Mouse (Mus musculus): Measurements from ENCODE around the gene 1810024B03Rik. TPM values are rescaled to one million over a fixed set of nuclear protein-coding genes. Genes with fewer than 3 reads are reported as not detected.
"Not testable (repeated sequence)": the region's sequence is repeated elsewhere in the genome, so short reads cannot be mapped to it uniquely, and the experiment has no call there.

1810024B03Rik gene
- total RNA-seq (2021), result under 1 TPM; 0.74 to 0.97 TPM
- long read RNA-seq, experiment 1, result 0 reads
- long read RNA-seq, experiment 2, partial matches to known transcripts, result 0 of 2 reads
- long read RNA-seq, experiment 2, other reads (novel, unspliced or antisense), result 0 of 2 reads

- DNase-seq (ENCODE audit: low spot score in 2 of 2), result peak; percentile 91 to 97
These were observed at the start of gene 1810024B03Rik, which contains the start of gene Snrnp200 for GRCm38 (mm10) chr2:127207547-127208451. Gene 1810024B03Rik, minus strand, starts transcription at chr2:127208280. Gene Snrnp200, plus strand, starts transcription at chr2:127208386.

GRCm38 (mm10) chr2:127255294-127255693 is 47.2 kb upstream of the 1810024B03Rik start:
- no peak for DNase-seq (ENCODE audit: low spot score in 2 of 2)

GRCm38 (mm10) chr2:127254604-127255134 is 46.6 kb upstream of the 1810024B03Rik start:
- no peak for DNase-seq (ENCODE audit: low spot score in 2 of 2)

GRCm38 (mm10) chr2:127252787-127253186 is 44.7 kb upstream of the 1810024B03Rik start:
- DNase-seq (ENCODE audit: low spot score in 2 of 2), result no peak

DNA sequence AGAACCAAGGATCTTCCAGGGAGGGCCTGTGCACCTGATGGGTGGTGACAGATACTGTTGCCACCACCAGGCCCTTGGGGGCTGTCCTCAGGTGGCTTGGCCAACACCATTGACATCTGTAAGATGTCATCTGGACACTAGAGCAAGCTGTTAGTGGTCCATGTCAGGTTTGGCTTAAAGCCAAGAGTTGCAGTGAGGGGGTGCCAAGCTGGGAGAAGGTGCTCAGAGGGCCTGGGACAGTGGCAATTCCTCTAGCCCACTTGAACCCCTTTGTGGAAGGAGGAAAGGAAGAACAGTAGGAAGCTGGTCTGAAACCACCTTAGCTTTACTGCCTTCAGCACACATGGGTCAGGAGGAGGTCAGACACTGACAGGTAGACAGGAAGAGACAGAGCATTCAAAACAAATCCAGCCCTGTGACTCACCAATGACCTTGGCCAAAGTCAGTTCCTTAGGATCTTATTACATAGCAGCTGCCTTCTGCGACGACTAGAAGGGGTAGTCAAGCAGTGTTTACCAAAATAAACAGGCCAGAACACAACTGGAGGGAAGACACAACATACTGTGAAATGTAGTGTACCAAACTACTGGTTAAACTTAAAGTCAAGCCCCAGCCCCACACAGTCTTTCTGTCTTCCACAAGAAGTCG is 43.9 kb upstream of the 1810024B03Rik start:
- DNase-seq (ENCODE audit: low spot score in 2 of 2), result no peak

DNA sequence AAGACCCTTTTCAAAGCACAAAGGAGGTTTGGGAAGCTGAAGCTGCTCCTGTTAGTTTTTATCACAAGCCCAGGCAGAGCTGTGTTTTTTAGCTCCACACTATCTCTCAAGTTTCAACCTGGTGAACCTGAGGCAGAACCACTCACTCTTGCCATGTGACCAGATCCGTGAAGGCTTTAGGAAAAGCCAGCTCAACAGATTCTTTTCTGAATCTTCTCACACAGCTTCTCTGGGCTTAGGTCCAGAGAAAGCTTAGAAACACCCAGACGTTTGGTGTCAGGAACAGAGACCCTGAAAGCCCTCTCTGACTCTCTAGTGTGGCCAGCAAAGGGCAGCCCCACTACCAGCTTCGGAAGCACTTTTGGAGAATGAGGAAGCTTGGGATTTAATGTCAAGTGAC is 43.4 kb upstream of the 1810024B03Rik start:
- DNase-seq (ENCODE audit: low spot score in 2 of 2), result no peak

- no peak for DNase-seq (ENCODE audit: low spot score in 2 of 2)
These were observed 42.4 kb upstream of the 1810024B03Rik start for GRCm38 (mm10) chr2:127250291-127251008.

- peak; percentile 42 to 50 for DNase-seq (ENCODE audit: low spot score in 2 of 2)
These were observed 40.4 kb upstream of the 1810024B03Rik start for GRCm38 (mm10) chr2:127248334-127249004.

DNA sequence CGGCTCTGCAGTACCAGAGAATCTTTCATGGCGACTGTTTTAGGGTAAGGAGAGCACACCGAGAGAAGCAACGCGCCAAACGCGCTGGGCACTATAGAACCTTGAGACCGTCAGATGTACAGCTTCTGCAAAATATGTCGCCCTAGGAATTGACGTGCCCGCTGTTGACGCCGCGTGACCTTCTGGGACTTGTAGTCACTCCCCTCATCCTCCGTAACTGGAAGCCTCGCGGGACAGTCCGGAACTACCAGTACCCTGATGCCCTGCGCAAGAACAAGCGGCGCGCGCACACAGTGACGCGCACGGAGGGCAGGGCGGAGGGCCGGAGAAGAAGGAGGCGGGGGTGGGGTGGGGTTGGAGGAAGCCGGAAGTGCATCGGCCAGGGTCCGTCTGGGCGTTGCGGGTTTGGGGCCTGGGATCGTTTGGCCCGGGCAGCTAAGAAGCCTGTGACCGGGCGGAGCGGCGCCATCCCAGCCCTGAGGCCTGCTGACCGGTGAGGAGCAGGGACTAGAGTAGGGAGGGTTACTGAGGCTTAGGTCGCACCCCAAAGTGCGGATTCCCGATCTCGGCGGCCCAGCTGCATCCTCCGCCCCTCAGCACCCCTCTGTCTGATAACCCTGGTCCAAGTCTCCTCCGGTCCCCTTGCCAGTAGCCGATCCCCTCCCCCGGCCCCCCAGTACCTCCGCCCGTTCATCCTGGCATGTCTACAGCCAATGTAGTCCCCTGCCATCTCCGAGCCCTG is 39.7 kb upstream of the 1810024B03Rik start, which contains the start of the genes Ciao1 and Tmem127:
TSS of gene Ciao1 (minus strand) at position 225 of the 742 bp plus-strand sequence.
TSS of gene Tmem127 (plus strand) at position 317 of the 742 bp plus-strand sequence.
- peak; percentile 95 to 98 for DNase-seq (ENCODE audit: low spot score in 2 of 2)

GRCm38 (mm10) chr2:127240065-127240464 is 32.0 kb upstream of the 1810024B03Rik start:
- DNase-seq (ENCODE audit: low spot score in 2 of 2), result no peak

GRCm38 (mm10) chr2:127237897-127238610 is 30.0 kb upstream of the 1810024B03Rik start:
- no peak for DNase-seq (ENCODE audit: low spot score in 2 of 2)

DNA sequence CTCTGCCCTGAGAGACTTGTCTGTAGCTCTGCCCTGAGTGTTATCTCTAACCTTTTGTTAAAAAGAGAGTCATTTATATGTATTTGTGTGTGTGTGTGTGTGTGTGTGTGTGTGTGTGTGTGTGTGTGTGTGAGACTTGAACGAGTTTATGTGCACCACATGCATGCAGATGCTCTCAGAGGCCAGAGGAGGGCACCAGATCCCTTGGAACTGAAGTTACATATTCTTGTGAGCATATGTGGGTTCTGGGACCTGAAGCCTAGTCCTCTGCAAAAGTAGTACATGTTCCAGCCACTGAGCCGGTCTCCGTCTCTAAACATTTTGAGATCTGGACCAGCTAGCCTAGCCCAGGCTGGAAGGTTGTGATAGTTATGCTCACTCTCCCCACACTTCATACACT is 17.2 kb upstream of the 1810024B03Rik start:
- no peak for DNase-seq (ENCODE audit: low spot score in 2 of 2)

DNA sequence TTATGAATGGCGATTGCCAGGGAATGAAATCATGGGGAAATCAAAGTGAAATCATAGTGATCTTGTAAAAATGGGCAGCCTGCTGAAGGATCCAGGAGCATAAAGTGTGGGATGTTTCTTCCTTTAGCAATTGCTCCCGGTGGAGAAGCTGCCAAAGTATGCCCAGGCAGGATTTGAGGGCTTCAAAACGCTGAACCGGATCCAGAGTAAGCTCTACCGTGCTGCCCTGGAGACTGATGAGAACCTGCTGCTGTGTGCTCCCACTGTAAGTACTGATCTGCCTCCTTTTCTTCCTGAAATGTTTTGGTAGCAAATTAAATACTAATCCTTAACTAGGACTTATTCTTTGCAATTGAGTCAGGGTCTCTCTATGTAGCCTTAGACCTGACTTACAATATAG is 9.7 kb upstream of the 1810024B03Rik start:
- no peak for DNase-seq (ENCODE audit: low spot score in 2 of 2)

DNA sequence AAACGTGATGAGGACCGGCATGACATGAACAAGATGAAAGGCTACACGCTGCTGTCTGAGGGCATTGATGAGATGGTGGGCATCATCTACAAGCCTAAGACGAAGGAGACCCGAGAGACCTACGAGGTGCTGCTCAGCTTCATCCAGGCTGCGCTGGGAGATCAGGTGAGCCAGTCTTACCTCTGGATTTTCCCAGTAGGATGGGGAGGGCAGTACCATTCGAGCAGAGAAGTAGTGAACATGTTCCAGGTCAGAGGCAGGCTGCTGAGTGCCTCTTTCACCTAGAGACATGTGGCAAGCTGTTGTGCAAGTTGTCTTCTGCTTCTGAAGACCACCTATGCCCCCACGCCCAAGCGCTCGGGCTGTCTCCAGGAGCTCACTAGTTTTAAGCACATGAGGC is 2.6 kb upstream of the 1810024B03Rik start:
- no peak for DNase-seq (ENCODE audit: low spot score in 2 of 2)

- no peak for DNase-seq (ENCODE audit: low spot score in 2 of 2)
These were observed 331 bp upstream of the 1810024B03Rik start for GRCm38 (mm10) chr2:127208452-127208769.

GRCm38 (mm10) chr2:127206916-127207315 is 1.2 kb downstream of the 1810024B03Rik start:
- no peak for DNase-seq (ENCODE audit: low spot score in 2 of 2)

GRCm38 (mm10) chr2:127205936-127206335 is 2.1 kb downstream of the 1810024B03Rik start:
- DNase-seq (ENCODE audit: low spot score in 2 of 2), result not testable (repeated sequence)

GRCm38 (mm10) chr2:127204932-127205331 is 3.1 kb downstream of the 1810024B03Rik start:
- peak; percentile 50 to 67 for DNase-seq (ENCODE audit: low spot score in 2 of 2)

GRCm38 (mm10) chr2:127189574-127189973 is 18.5 kb downstream of the 1810024B03Rik start:
- DNase-seq (ENCODE audit: low spot score in 2 of 2), result no peak
